Mouse (Mus musculus) left cerebral cortex, adult 18-20 months (tissue): ENCODE measurements around the gene Zfp787. TPM values are rescaled to one million over a fixed set of nuclear protein-coding genes. Genes with fewer than 3 reads are reported as not detected.
"Not testable (repeated sequence)": the region's sequence is repeated elsewhere in the genome, so short reads cannot be mapped to it uniquely, and the experiment has no call there.

Source experiments
- DNase-seq, 2 experiments: peaks; one replicate each; pipeline ENCODE4 v3.0.0; 2021 to 2022; ENCODE audit warnings: low spot score in 2 of 2, mixed read lengths in 1 of 2
- total RNA-seq, 2 experiments: library from RNA; stranded (reverse); gene quantifications; 2 replicates each; pipeline ENCODE4 v1.2.3; 2021

Gene Zfp787
- total RNA-seq, 2 experiments from 2014 or later: 27.0 to 27.9 TPM

DNA sequence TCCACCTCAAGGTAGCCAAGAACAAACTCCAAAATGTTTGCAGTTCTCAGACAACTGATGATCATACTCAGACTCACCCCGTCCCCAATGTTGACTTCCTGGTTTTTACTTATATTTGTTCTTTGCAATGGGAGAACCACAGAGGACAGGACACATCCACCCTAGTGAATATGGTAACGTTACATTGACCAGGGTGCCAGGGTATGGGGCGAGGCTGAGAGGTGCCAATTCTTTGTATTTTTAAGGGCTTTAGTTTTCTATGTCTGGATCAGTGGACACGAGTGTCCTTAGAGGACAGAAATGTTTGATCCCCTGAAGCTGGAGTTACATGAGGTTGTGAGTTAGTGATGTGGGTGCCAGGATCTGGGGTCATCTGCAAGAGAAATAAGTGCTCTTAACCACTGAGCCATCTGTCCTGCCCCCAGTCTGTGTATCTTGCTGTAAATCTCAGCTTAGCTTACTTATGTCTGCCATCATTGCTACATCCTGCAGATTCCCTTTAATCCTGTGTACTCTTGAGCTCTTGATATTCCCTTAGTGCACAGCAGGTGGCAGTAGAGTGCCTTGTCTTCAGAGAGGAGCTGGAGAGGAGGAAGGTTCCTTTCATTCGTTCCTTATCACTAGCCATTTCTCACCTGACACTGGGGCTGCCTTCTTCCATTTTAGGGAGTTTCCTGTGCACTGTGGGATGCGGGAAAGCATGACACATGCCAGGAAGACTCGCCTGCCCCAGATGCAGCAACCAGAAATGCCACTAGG, 28.9 kb downstream of the Zfp787 start:
- DNase-seq: peak; percentile 88 to 90

GRCm38 (mm10) chr7:6121128-6121527, 34.7 kb downstream of the Zfp787 start:
- DNase-seq: not testable (repeated sequence)

- DNase-seq: not testable (repeated sequence)
Observed at GRCm38 (mm10) chr7:6120104-6120503, 35.7 kb downstream of the Zfp787 start.

DNA sequence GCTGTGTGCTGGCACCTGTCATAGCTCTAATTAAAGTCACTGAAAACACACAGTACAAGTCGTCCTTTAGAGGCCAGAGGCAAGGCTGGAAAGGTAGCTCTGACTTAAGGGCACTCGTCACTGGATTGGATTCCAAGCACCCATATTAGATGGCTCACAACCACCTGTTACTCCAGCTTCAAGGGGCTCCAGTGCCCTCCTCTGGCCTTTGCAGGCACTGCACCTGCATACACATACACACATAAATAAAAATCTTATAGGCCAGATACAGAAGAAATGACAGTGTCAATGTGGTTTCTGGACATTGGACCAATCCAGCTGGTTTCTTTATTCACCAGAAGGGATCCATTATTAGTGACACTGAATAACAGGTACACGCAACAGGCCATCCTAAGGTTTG, 36.3 kb downstream of the Zfp787 start:
- DNase-seq: no peak

Other genes starting within 250 kb of the Zfp787 start
- gene Vmn1r65, start 145.0 kb downstream of the Zfp787 start, total RNA-seq: not detected
- gene Nlrp4c, start 110.8 kb downstream of the Zfp787 start, total RNA-seq: not detected
- gene Zfp444, start 16.2 kb upstream of the Zfp787 start, total RNA-seq: 10 to 100 TPM; 52.1 to 54.8 TPM
- gene Galp, start 41.1 kb upstream of the Zfp787 start, total RNA-seq: not detected
- gene Zscan5b, start 66.3 kb upstream of the Zfp787 start, total RNA-seq: not detected
- gene Epp13, start 96.7 kb upstream of the Zfp787 start, total RNA-seq: not detected
- 10 to 100 TPM; 15.8 to 16.8 TPM for gene Zfp667, start 130.6 kb upstream of the Zfp787 start, total RNA-seq
- 10 to 100 TPM; 10.2 to 13.1 TPM for gene Zfp583, start 175.3 kb upstream of the Zfp787 start, total RNA-seq
- gene Gm3854, start 187.8 kb upstream of the Zfp787 start, total RNA-seq: 1 to 10 TPM; 4.8 to 5.4 TPM
- 1 to 10 TPM; 4.1 to 5.2 TPM for gene Zfp78, start 207.3 kb upstream of the Zfp787 start, total RNA-seq
- 1 to 10 TPM; 7.7 to 8.6 TPM for gene Zfp28, start 227.3 kb upstream of the Zfp787 start, total RNA-seq
- gene Smim17, start 242.7 kb upstream of the Zfp787 start, total RNA-seq: 10 to 100 TPM; 14.0 to 14.5 TPM